Mouse (Mus musculus) neural tube, embryonic 12.5 days (tissue): ENCODE data around the gene Med6. TPM values are rescaled to one million over a fixed set of nuclear protein-coding genes. Genes with fewer than 3 reads are reported as not detected.
"Not testable (repeated sequence)": the region's sequence is repeated elsewhere in the genome, so short reads cannot be mapped to it uniquely, and the experiment has no call there.

Experiments
- ATAC-seq: fragments of 200-750 bp; cut with Nextera tagmentation; 2 replicates; pipeline ENCODE4 v1.8.0; 2017; ENCODE audit warnings: low read depth, mild to moderate bottlenecking, moderate TSS enrichment, moderate library complexity; ENCODE audit not compliant: low FRiP score
- H3K27ac ChIP-seq: fragments of 300-500 bp; sonication (generic); 2 replicates; pipeline ENCODE4 v1.5.1; 2016
- H3K27me3 ChIP-seq: fragments of 300-500 bp; sonication (generic); replicated peaks from 2 replicates; pipeline ENCODE4 v1.6.1; 2016; ENCODE audit warnings: mild to moderate bottlenecking
- H3K36me3 ChIP-seq: fragments of 300-500 bp; sonication (generic); 2 replicates; pipeline ENCODE4 v1.6.1; 2016; ENCODE audit warnings: mild to moderate bottlenecking
- H3K4me1 ChIP-seq: fragments of 300-500 bp; sonication (generic); 2 replicates; pipeline ENCODE4 v1.6.1; 2016
- H3K4me2 ChIP-seq: fragments of 300-500 bp; sonication (generic); replicated peaks from 2 replicates; pipeline ENCODE4 v1.6.1; 2016; ENCODE audit warnings: mild to moderate bottlenecking
- H3K4me3 ChIP-seq: fragments of 300-500 bp; sonication (generic); 2 replicates; pipeline ENCODE4 v1.5.1; 2016
- H3K9ac ChIP-seq: fragments of 300-500 bp; sonication (generic); 2 replicates; pipeline ENCODE4 v1.6.1; 2016; ENCODE audit warnings: mild to moderate bottlenecking
- H3K9me3 ChIP-seq: fragments of 300-500 bp; sonication (generic); 2 replicates; pipeline ENCODE4 v1.6.1; 2016; ENCODE audit warnings: mild to moderate bottlenecking
- WGBS: fragments of 180-500 bp; shearing (Covaris S2); methylation state at CpG from one replicate; pipeline ENCODE4 v1.1.7; 2016; 5-methylcytosine and 5-hydroxymethylcytosine counted together
- polyA plus RNA-seq: library from polyadenylated mRNA; unstranded; fragments of >200 nt; fragmentation: Nextera tagmentation; extraction: Ambion mirVana; gene quantifications from 2 replicates; pipeline ENCODE4 v1.2.1, GENCODE M21; 2016

Med6 gene
- polyA plus RNA-seq, 1 experiment from 2014 or later, result 61.8 TPM

DNA sequence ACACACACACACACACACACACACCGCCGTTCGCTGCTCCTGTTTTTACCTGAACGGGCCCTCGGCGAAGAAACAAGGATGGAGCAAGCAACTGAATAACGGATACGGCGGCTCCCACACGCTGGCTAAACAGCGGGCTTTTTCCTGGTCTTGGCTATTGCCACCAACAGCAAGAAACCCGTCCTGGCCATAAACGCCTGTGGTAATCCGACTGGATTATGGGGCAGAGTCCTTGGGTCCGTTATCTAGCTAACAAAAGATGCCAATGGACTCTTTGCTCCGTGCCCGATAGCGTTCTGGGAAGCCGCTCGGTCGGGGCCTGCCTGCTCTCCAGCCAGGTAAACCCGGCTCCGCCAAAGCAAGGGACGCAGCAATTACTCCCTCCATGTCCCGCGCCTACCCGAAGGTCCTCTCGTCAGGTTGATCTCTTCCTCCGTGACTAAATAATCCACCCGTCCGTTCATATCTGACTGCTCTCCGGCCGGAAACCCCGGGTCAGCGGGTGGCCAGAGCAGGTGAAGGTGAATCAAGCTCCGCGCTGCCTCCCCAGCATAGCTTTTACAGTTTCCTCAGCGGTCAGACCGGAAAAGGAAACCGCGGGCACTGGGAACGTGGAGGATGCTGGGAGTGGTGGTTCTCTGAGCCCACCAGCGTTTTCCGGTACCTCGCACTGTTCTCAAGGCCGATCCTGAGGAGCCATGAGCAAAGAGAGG lies 62.3 kb downstream of the Med6 start, which contains the start of the genes Gm20498 and Synj2bp:
Gm20498 (minus strand) TSS at position 590 of the 713 bp plus-strand sequence.
Synj2bp (minus strand) TSS at position 596 of the 713 bp plus-strand sequence.
- no peaks in the 10 kb centered on the region for H3K36me3 ChIP-seq
- WGBS, result under 1% methylated on average over 46 of the region's 46 CpGs
- peak; percentile 91 for ATAC-seq
- no peaks in the 10 kb centered on the region; the same call in 1 of the 2 replicates for H3K4me1 ChIP-seq
- H3K9me3 ChIP-seq, result no peaks in the 10 kb centered on the region
- no peaks in the 10 kb centered on the region for H3K27me3 ChIP-seq
- H3K4me2 ChIP-seq, result peak within 1 kb of the TSS; percentile 83
- H3K9ac ChIP-seq, result peak within 1 kb of the TSS; percentile 68
- peak within 1 kb of the TSS; percentile 75 for H3K4me3 ChIP-seq
- no peak within 1 kb of the TSS for H3K27ac ChIP-seq

DNA sequence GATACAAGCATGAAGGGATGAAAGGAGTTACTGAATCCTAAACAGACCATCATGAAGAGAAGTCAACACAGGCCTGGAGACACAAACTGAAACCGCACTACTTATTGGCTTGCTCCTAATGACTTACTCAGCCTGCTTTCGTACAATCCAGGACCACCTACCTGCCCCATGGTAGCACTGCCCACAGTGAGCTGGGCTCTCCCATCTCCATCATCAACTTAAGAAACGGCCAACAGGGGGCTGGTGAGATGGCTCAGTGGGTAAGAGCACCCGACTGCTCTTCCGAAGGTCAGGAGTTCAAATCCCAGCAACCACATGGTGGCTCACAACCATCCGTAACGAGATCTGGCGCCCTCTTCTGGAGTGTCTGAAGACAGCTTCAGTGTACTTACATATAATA lies 64.2 kb downstream of the Med6 start:
- H3K9me3 ChIP-seq, ATAC-seq, H3K4me3 ChIP-seq, H3K4me1 ChIP-seq, H3K9ac ChIP-seq, H3K27ac ChIP-seq, H3K27me3 ChIP-seq, H3K4me2 ChIP-seq, H3K36me3 ChIP-seq: not testable (repeated sequence)
- WGBS, result 68% methylated on average over 8 of the region's 8 CpGs

Other genes starting within 250 kb of the Med6 start
- 0.27 and 0.40 TPM in 2 replicates for gene Gm4787, start 215.5 kb downstream of the Med6 start, polyA plus RNA-seq
- 0.66 and 0.88 TPM in 2 replicates for gene Adam4, start 173.1 kb downstream of the Med6 start, polyA plus RNA-seq
- 131 and 135 TPM in 2 replicates for gene Cox16, start 109.9 kb downstream of the Med6 start, polyA plus RNA-seq
- 30.5 and 30.9 TPM in 2 replicates for gene Gm20498, start 62.1 kb downstream of the Med6 start, polyA plus RNA-seq
- gene Synj2bp, start 62.1 kb downstream of the Med6 start, polyA plus RNA-seq, result 35.4 and 36.2 TPM in 2 replicates
- 0.69 and 0.75 TPM in 2 replicates for gene Adam21, start 26.5 kb downstream of the Med6 start, polyA plus RNA-seq
- 6.4 and 7.0 TPM in 2 replicates for gene Ttc9, start 36.2 kb upstream of the Med6 start, polyA plus RNA-seq
- gene Map3k9, start 186.2 kb upstream of the Med6 start, polyA plus RNA-seq, result 7.8 and 7.9 TPM in 2 replicates